Mouse (Mus musculus) hindbrain, postnatal 0 days (tissue): Measurements from ENCODE around the gene Tiam1. TPM values are rescaled to one million over a fixed set of nuclear protein-coding genes. Genes with fewer than 3 reads are reported as not detected.

Source experiments
- ATAC-seq: fragments of 200-750 bp; cut with Nextera tagmentation; 2 replicates; pipeline ENCODE4 v1.8.0; 2017; ENCODE audit warnings: mild to moderate bottlenecking, moderate TSS enrichment, moderate library complexity
- DNase-seq: peaks from one replicate; pipeline ENCODE4 v3.0.0-alpha.2; 2015; ENCODE audit warnings: low spot score
- H3K27ac ChIP-seq: fragments of 300-500 bp; sonication (generic); 2 replicates; pipeline ENCODE4 v1.5.1; 2014; ENCODE audit warnings: mild to moderate bottlenecking
- H3K27me3 ChIP-seq: fragments of 300-500 bp; sonication (generic); 2 replicates; pipeline ENCODE4 v1.6.1; 2014; ENCODE audit warnings: low read length, mixed read lengths; ENCODE audit not compliant: insufficient read depth
- H3K36me3 ChIP-seq: fragments of 300-500 bp; sonication (generic); 2 replicates; pipeline ENCODE4 v1.6.1; 2014; ENCODE audit warnings: low read length, mixed read lengths; ENCODE audit not compliant: insufficient read depth
- H3K4me1 ChIP-seq: fragments of 300-500 bp; sonication (generic); 2 replicates; pipeline ENCODE4 v1.6.1; 2014; ENCODE audit warnings: antibody characterized with exemption, low read length, mixed read lengths; ENCODE audit not compliant: insufficient read depth
- H3K4me2 ChIP-seq: fragments of 300-500 bp; sonication (generic); 2 replicates; pipeline ENCODE4 v1.6.1; 2014; ENCODE audit warnings: low read depth, mild to moderate bottlenecking, low read length, moderate library complexity, mixed read lengths
- H3K4me3 ChIP-seq: fragments of 300-500 bp; sonication (generic); 2 replicates; pipeline ENCODE4 v1.5.1; 2014; ENCODE audit warnings: low read length
- H3K9ac ChIP-seq: fragments of 300-500 bp; sonication (generic); replicated peaks from 2 replicates; pipeline ENCODE4 v1.6.1; 2014; ENCODE audit warnings: mild to moderate bottlenecking, low read length, moderate library complexity, mixed read lengths
- H3K9me3 ChIP-seq: fragments of 300-500 bp; sonication (generic); 2 replicates; pipeline ENCODE4 v1.6.1; 2016; ENCODE audit warnings: low read length, mixed read lengths
- CTCF ChIP-seq: IDR thresholded peaks from 2 replicates; pipeline ENCODE4 v1.5.1; 2016; ENCODE audit warnings: antibody characterized with exemption, control low read depth, low read depth
- WGBS: fragments of 180-500 bp; shearing (Covaris S2); extraction: QIAGEN DNeasy Blood & Tissue Kit; methylation state at CpG from one replicate; pipeline ENCODE4 v1.1.7; 2014; 5-methylcytosine and 5-hydroxymethylcytosine counted together
- polyA plus RNA-seq: library from polyadenylated mRNA; unstranded; fragments of >200 nt; fragmentation: Nextera tagmentation; extraction: Ambion mirVana; gene quantifications from 2 replicates; pipeline ENCODE4 v1.2.1, GENCODE M21; 2015
- total RNA-seq: library from RNA; depleted of rRNA; stranded (reverse); fragments of >200 nt; gene quantifications from 2 replicates; pipeline ENCODE4 v1.2.3, GENCODE M21; 2014

Gene Tiam1
- total and polyA plus RNA-seq, 2 experiments from 2014 or later = 15.1 to 26.2 TPM

- Histone ChIP-seq H3K9me3 (no peaks in the 10 kb centered on the region), H3K9ac (no peak overlapping the region), H3K4me2 (no peak overlapping the region), H3K4me3 (no peak overlapping the region), H3K27me3 (no peaks in the 10 kb centered on the region), H3K36me3 (no peaks in the 10 kb centered on the region), H3K4me1 (no peaks in the 10 kb centered on the region), H3K27ac (no peak overlapping the region)
- no peak for ATAC-seq
- no peak for TF ChIP-seq CTCF
- 94% methylated on average over 15 of the region's 15 CpGs for WGBS
- DNase-seq = no peak
Observed at GRCm38 (mm10) chr16:89972854-89973487, 170.6 kb downstream of the Tiam1 start.

- no peak for TF ChIP-seq CTCF
- Histone ChIP-seq H3K4me1 (no peaks in the 10 kb centered on the region), H3K9me3 (no peaks in the 10 kb centered on the region), H3K36me3 (no peaks in the 10 kb centered on the region), H3K27ac (no peak overlapping the region), H3K4me3 (no peak overlapping the region), H3K27me3 (no peaks in the 10 kb centered on the region), H3K9ac (no peak overlapping the region), H3K4me2 (no peak overlapping the region)
- ATAC-seq (no peak), DNase-seq (no peak)
- 87% methylated on average over 6 of the region's 6 CpGs for WGBS
Observed at GRCm38 (mm10) chr16:89972018-89972417, 171.6 kb downstream of the Tiam1 start.

GRCm38 (mm10) chr16:89968058-89968457, 175.5 kb downstream of the Tiam1 start:
- no peaks in the 10 kb centered on the region for H3K36me3 ChIP-seq
- no peak overlapping the region for H3K4me3 ChIP-seq
- ATAC-seq (no peak), DNase-seq (no peak)
- H3K9me3 ChIP-seq = no peaks in the 10 kb centered on the region
- H3K27ac ChIP-seq = no peak overlapping the region
- no peak overlapping the region for H3K4me2 ChIP-seq
- no peak for TF ChIP-seq CTCF
- no peaks in the 10 kb centered on the region for H3K4me1 ChIP-seq
- H3K27me3 ChIP-seq = no peaks in the 10 kb centered on the region
- WGBS = 59% methylated on average over 6 of the region's 6 CpGs
- H3K9ac ChIP-seq = no peak overlapping the region

- TF ChIP-seq CTCF = no peak
- H3K9me3 ChIP-seq = no peaks in the 10 kb centered on the region
- WGBS = 84% methylated on average over 14 of the region's 14 CpGs
Observed at GRCm38 (mm10) chr16:89962876-89963275, 180.7 kb downstream of the Tiam1 start.

DNA sequence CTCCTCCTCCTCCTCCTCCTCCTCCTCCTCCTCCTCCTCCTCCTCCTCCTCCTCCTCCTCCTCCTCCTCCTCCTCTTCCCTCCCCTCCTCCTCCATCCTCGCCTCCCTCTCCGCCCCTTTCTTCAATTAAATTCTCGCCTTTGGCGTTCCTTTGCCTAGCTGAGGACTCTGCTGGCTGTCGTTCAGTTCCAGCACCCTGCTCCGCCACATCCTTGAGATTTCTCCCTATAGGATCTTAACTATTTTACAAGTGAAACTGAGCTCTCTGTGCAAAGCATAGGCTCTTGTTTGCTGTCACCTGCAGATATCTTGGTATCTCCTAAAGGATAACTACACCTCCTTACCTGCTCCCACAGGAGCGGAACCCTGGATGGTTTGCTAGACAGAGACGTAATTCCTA, 182.7 kb downstream of the Tiam1 start:
- Histone ChIP-seq H3K9me3 (no peaks in the 10 kb centered on the region), H3K27me3 (no peaks in the 10 kb centered on the region), H3K9ac (no peak overlapping the region), H3K4me2 (peak overlapping the region; percentile 87), H3K4me3 (peak overlapping the region; percentile 38), H3K4me1 (peaks cover 3% of the 10 kb centered on the region; the same call in 1 of the 2 replicates), H3K36me3 (no peaks in the 10 kb centered on the region), H3K27ac (no peak overlapping the region)
- no peak for ATAC-seq
- TF ChIP-seq CTCF = no peak
- no peak for DNase-seq
- 23% methylated on average over 6 of the region's 8 CpGs for WGBS

More at GRCm38 (mm10) chr16:89962876-89963275, 180.7 kb downstream of the Tiam1 start:
- H3K4me3 ChIP-seq = no peak overlapping the region
- H3K27me3 ChIP-seq = no peaks in the 10 kb centered on the region
- ATAC-seq = no peak
- DNase-seq = no peak
- H3K4me2 ChIP-seq = no peak overlapping the region
- H3K9ac ChIP-seq = no peak overlapping the region
- H3K4me1 ChIP-seq = peaks cover 3% of the 10 kb centered on the region; the same call in 1 of the 2 replicates
- no peaks in the 10 kb centered on the region for H3K36me3 ChIP-seq
- no peak overlapping the region for H3K27ac ChIP-seq

DNA sequence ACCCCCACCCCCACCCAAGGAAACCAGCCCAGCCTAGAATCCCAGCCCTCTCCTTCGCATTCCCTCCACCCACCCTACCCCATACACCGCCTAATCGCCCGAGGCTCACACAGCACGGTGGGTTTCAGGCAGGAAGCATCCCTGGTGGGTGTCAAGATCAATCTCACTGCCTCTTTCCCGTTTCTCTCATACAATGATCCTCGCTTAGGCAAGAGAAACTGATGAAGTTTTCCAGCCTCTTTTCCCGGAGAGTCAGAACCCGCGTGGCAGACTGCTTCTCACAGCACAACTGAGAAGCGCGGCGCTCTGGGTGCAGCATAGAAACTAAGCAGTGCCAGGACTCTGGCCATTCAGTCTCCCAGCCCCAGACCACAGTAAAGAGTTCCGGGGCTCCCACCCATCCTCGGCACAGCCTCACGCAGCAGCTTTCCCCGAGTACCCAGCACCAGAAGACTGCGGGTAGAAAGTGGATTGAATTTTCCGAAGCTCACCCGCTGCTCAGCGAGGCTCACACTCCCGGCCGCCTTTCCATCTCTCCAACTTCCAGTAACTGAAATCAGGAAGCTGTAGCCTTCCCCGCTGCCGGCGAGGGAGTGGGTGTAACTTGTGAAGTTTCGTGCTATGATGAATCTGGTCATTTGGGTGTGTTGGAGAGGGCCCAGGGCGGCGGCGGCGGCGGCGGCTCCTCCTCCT, 183.2 kb downstream of the Tiam1 start:
- DNase-seq (peak; percentile 55), ATAC-seq (peak; percentile 67)
- WGBS = 2% methylated on average over 33 of the region's 33 CpGs
- Histone ChIP-seq H3K27me3 (no peaks in the 10 kb centered on the region), H3K27ac (no peak overlapping the region), H3K9ac (peak overlapping the region; percentile 41), H3K4me3 (peak overlapping the region; percentile 38), H3K9me3 (no peaks in the 10 kb centered on the region), H3K36me3 (no peaks in the 10 kb centered on the region), H3K4me1 (peaks cover 3% of the 10 kb centered on the region; the same call in 1 of the 2 replicates), H3K4me2 (peak overlapping the region; percentile 87)
- TF ChIP-seq CTCF = no peak

- DNase-seq = no peak
- H3K27me3 ChIP-seq = no peaks in the 10 kb centered on the region
- no peak overlapping the region for H3K27ac ChIP-seq
- H3K36me3 ChIP-seq = no peaks in the 10 kb centered on the region
- no peak for TF ChIP-seq CTCF
- H3K4me1 ChIP-seq = peaks cover 3% of the 10 kb centered on the region; the same call in 1 of the 2 replicates
- ATAC-seq = no peak; the same call in 1 of the 2 replicates
- H3K4me3 ChIP-seq = no peak overlapping the region
- WGBS = 17% methylated on average over 12 of the region's 12 CpGs
- H3K9ac ChIP-seq = no peak overlapping the region
- H3K4me2 ChIP-seq = peak overlapping the region; percentile 25; the same call in 1 of the 2 replicates
- no peaks in the 10 kb centered on the region for H3K9me3 ChIP-seq
Observed at GRCm38 (mm10) chr16:89958982-89959381, 184.6 kb downstream of the Tiam1 start.
